Mouse (Mus musculus): ENCODE measurements around the gene Dnajc22. TPM values are rescaled to one million over a fixed set of nuclear protein-coding genes. Genes with fewer than 3 reads are reported as not detected.

Dnajc22 gene
- polyA plus RNA-seq, 1 experiment, result 5.8 TPM

GRCm38 (mm10) chr15:99115065-99115423 is 22.1 kb downstream of the Dnajc22 start:
- DNase-seq (ENCODE audit: low read depth), result no peak

GRCm38 (mm10) chr15:99116539-99116938 is 23.6 kb downstream of the Dnajc22 start:
- DNase-seq (ENCODE audit: low read depth), result no peak

DNA sequence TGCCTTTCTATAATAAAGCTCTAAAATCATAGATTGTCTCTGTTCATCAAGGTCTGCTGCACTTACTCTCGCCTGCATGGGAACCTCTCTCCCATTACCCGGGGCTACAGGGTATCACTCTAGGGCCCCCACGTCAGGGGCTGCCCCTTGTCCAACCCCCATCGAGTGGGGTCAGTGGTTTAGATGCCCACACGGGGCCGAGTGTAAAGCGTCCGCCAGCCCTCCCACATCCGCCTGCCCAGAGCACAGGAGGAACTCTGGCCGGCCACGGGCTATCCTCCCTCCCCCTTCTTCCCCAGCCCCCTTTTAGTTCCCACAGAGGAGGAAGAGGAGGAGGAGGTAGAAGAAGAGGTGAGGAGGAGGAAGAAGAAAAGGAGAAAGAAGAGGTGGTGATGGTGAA is 27.8 kb downstream of the Dnajc22 start:
- no peak for DNase-seq (ENCODE audit: low read depth)

GRCm38 (mm10) chr15:99122642-99123041 is 29.7 kb downstream of the Dnajc22 start:
- DNase-seq (ENCODE audit: low read depth), result no peak

- DNase-seq (ENCODE audit: low read depth), result no peak
These were observed 32.7 kb downstream of the Dnajc22 start, which contains the start of gene Spats2 for GRCm38 (mm10) chr15:99125711-99126080. TSS of gene Spats2 (plus strand) at chr15:99125916.

GRCm38 (mm10) chr15:99126081-99126815 is 33.3 kb downstream of the Dnajc22 start:
- DNase-seq (ENCODE audit: low read depth), result no peak

DNA sequence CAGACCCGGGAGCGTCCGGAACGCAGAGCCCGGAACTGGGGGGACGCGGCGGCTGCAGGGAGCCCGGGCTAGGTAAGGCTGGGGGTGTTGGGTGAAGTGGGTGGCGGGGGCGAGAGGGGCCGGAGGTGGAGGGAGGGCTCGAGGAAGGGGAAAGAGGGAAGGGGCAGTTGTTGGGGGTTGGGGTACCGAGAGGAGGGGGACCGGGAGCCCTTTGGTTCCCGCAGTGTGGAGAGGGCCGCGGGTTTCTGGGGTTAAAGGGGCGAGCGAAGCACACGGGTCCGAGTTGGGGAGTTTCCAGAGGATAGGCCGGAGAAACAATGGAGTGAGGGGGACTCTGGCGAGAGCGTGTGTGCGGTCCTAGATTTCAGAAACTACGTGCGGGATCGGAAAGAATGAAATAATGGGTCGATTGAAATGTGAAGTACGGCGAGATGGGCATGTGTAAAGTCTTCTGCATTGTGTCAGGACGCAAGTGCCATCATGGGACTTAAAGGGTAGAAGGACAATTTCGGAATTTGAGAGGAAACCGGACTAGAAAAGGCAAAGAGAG is 33.9 kb downstream of the Dnajc22 start:
- no peak for DNase-seq (ENCODE audit: low read depth)

- DNase-seq (ENCODE audit: low read depth), result no peak
These were observed 35.0 kb downstream of the Dnajc22 start for GRCm38 (mm10) chr15:99127851-99128522.

GRCm38 (mm10) chr15:99129441-99129840 is 36.5 kb downstream of the Dnajc22 start:
- DNase-seq (ENCODE audit: low read depth), result no peak

- no peak for DNase-seq (ENCODE audit: low read depth)
These were observed 37.3 kb downstream of the Dnajc22 start for GRCm38 (mm10) chr15:99129956-99130910.

DNA sequence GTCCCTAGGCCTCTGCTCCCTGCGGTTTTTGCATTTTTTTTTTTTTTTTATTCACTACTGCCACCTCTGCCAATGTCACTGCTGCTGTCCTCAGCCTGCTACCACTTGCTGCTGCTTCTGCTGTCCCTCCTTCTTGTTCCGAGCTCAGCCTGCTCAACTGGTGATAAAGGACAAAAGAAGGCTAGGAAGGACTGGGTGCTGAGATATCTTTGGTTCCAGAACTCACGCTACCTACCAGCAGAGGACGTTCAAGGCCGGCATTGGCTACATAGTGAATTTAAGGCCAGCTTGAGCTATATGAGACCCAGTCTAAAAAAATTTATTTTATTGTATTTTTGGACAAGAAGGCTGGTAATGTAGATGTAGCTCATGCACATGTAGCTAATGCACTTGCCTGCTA is 45.4 kb downstream of the Dnajc22 start:
- no peak for DNase-seq (ENCODE audit: low read depth)

DNA sequence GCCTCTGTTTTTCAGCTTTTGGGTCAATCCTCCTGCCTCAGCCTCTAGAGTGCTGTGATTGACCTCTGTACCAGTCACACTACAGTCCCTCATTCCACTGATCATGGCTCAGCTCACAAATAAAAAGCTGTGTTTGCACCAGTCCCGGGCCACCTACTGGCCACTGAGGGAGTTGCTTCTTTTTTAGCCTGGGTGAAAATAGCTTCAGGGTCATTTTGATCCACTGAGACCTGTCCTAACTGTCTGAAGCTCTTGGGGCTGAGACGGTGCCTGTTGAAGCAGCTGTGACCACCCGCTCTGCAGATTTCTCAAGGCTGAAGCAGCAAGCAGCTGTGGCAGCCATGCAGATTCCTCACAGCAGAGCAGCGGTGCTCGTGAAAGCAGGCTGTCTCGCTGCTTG is 46.7 kb downstream of the Dnajc22 start:
- DNase-seq (ENCODE audit: low read depth), result no peak

DNA sequence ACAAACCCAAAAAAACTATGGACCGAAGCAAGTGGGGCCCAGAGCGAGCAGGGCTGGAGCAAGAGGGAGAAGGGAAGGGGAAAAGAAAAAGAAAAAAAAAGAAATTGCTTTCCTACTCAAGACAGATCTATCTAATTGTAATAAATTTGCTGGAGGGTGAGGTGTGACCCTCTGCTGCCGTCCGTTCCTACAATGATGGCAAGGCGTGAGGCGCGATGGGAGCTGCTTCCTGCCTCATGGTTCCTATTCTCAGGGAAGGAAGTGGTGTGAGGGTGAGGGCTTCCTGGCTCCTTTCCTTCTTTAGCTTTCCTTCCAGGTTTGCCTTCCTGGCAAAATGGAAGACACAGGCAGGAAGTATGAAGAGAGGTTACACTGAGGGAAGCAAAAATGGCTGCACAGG is 57.5 kb downstream of the Dnajc22 start:
- no peak for DNase-seq (ENCODE audit: low read depth)

GRCm38 (mm10) chr15:99151324-99151723 is 58.4 kb downstream of the Dnajc22 start:
- no peak for DNase-seq (ENCODE audit: low read depth)

DNA sequence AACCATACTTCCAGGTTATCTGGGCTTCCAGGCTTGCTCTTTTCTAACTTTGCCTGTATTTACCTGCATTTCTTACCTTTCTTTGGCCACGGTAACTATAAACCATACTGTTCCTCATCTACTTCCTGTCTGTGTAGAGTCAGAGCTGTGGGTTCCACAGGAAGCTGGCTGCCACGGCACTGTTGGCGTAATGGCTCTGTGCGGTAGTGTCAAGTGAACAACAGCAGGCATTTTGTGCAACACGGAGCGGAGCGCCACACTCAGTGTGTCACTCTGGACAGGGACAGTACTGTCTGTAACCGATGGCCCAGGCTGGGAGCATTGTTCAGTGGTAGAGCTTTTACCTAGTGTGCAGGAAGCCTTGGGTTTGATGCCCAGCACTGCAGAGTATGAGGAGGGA is 60.5 kb downstream of the Dnajc22 start:
- no peak for DNase-seq (ENCODE audit: low read depth)

Other genes with a start within 250 kb of the Dnajc22 start
- 14.9 and 24.3 TPM in 2 replicates for gene Kmt2d, start 222.0 kb upstream of the Dnajc22 start, polyA plus RNA-seq (2012; rRNA removed)
- 1.8 and 3.2 TPM in 2 replicates for gene Rhebl1, start 198.6 kb upstream of the Dnajc22 start, polyA plus RNA-seq (2012; rRNA removed)
- 1.7 and 2.1 TPM in 2 replicates for gene Dhh, start 194.6 kb upstream of the Dnajc22 start, polyA plus RNA-seq (2012; rRNA removed)
- gene Lmbr1l, start 174.9 kb upstream of the Dnajc22 start, polyA plus RNA-seq (2012; rRNA removed), result 37.5 and 42.9 TPM in 2 replicates
- gene Tuba1b, start 158.6 kb upstream of the Dnajc22 start, polyA plus RNA-seq (2012; rRNA removed), result 1,607 and 3,142 TPM in 2 replicates
- 1.2 and 151 TPM in 2 replicates for gene Gm49450, start 139.6 kb upstream of the Dnajc22 start, polyA plus RNA-seq (2012; rRNA removed)
- gene Tuba1a, start 139.5 kb upstream of the Dnajc22 start, polyA plus RNA-seq (2012; rRNA removed), result 538 and 2,258 TPM in 2 replicates
- gene Tuba1c, start 63.3 kb upstream of the Dnajc22 start, polyA plus RNA-seq (2012; rRNA removed), result 213 and 263 TPM in 2 replicates
- 0.06 and 0.32 TPM in 2 replicates for gene Prph, start 38.0 kb upstream of the Dnajc22 start, polyA plus RNA-seq (2012; rRNA removed)
- 2.3 and 3.0 TPM in 2 replicates for gene Troap, start 18.6 kb upstream of the Dnajc22 start, polyA plus RNA-seq (2012; rRNA removed)
- 1.8 and 2.1 TPM in 2 replicates for gene C1ql4, start 5.4 kb upstream of the Dnajc22 start, polyA plus RNA-seq (2012; rRNA removed)
- gene Spats2, start 32.7 kb downstream of the Dnajc22 start, polyA plus RNA-seq (2012; rRNA removed), result 14.7 and 15.2 TPM in 2 replicates
- gene Kcnh3, start 131.7 kb downstream of the Dnajc22 start, polyA plus RNA-seq (2012; rRNA removed), result 51.8 and 55.4 TPM in 2 replicates
- 69.8 and 80.5 TPM in 2 replicates for gene Mcrs1, start 158.8 kb downstream of the Dnajc22 start, polyA plus RNA-seq (2012; rRNA removed)
- gene Prpf40b, start 201.9 kb downstream of the Dnajc22 start, polyA plus RNA-seq (2012; rRNA removed), result 70.0 and 72.1 TPM in 2 replicates
- 0.24 and 0.35 TPM in 2 replicates for gene Fam186b, start 202.7 kb downstream of the Dnajc22 start, polyA plus RNA-seq (2012; rRNA removed)